Mouse (Mus musculus) bone marrow, adult 2 months (tissue): ENCODE results near the gene Rcbtb2. TPM values are rescaled to one million over a fixed set of nuclear protein-coding genes. Genes with fewer than 3 reads are reported as not detected.
"Not testable (repeated sequence)": the region's sequence is repeated elsewhere in the genome, so short reads cannot be mapped to it uniquely, and the experiment has no call there.

Source experiments
- H3K27ac ChIP-seq: fragments of 200-500 bp; 2 replicates; pipeline ENCODE4 v1.5.1; 2012; ENCODE audit warnings: low read depth, mild to moderate bottlenecking, control low read depth, inconsistent platforms, low read length; ENCODE audit not compliant: control insufficient read depth, poor library complexity, insufficient read depth
- H3K4me1 ChIP-seq: fragments of 200-500 bp; 2 replicates; pipeline ENCODE4 v1.6.1; 2011; ENCODE audit warnings: low read length; ENCODE audit not compliant: control insufficient read depth, insufficient read depth
- H3K4me3 ChIP-seq: fragments of 200-500 bp; replicated peaks from 2 replicates; pipeline ENCODE3; 2011; ENCODE audit warnings: mild to moderate bottlenecking, low read depth, low read length, control low read depth; ENCODE audit not compliant: control insufficient read depth
- CTCF ChIP-seq: fragments of 200-500 bp; IDR thresholded peaks from 2 replicates; pipeline ENCODE4 v1.5.1; 2011; ENCODE audit warnings: low read length, control low read depth; ENCODE audit not compliant: control insufficient read depth, insufficient read depth
- POLR2A ChIP-seq: fragments of 200-500 bp; IDR thresholded peaks from 2 replicates; pipeline ENCODE4 v1.6.1; 2011; ENCODE audit warnings: low read depth, mild to moderate bottlenecking, control low read depth, low read length, borderline replicate concordance; ENCODE audit not compliant: control insufficient read depth
- WGBS: fragments of 180-500 bp; shearing (Covaris S2); methylation state at CpG from one replicate; pipeline ENCODE4 v1.1.7; 2018; 5-methylcytosine and 5-hydroxymethylcytosine counted together
- polyA plus RNA-seq: library from polyadenylated mRNA; stranded (reverse); fragments of >200 nt; gene quantifications from 2 replicates; pipeline ENCODE4 v1.2.4, GENCODE M21; 2011; ENCODE audit warnings: low replicate concordance; ENCODE audit not compliant: missing spikeins, insufficient read depth, insufficient read length

The Rcbtb2 gene
- polyA plus RNA-seq, 1 experiment: 18.3 TPM

DNA sequence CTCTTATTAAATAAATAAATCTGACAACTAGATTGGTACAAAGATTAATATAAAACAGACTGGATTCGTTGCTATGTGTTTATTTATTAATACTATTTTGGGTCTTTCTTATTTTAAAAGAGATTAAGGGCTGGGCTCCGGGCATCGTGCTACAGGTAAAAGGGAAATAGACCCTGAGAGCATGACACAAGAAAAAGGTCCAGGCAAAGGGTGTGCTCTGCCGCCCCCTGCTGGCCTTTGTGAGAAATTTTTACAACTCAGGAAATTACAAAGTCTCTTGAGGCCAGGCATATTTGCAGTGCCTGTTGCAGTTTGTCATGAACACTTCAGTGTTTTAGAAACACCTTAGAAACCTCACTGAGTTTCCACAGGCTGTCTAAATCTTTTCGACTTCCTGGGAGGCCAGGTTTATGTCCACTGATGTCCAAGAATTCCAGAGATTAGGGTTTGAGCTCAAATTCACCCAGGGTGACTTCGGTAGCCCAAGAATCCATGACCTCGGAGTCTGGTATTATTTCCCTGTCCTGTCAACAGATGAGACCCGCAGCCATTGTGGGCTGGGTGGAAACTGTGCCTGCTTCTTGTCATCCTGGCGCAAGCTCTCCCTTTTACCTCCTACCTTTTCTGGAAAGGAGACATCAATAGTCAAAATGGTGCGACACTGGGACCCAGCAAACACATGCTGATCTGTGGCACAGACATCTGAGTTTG lies 24.0 kb upstream of the Rcbtb2 start:
- no peak overlapping the region for H3K4me3 ChIP-seq
- H3K27ac ChIP-seq: no peak overlapping the region
- no peaks in the 10 kb centered on the region; the same call in 1 of the 2 replicates for H3K4me1 ChIP-seq
- 37% methylated on average over 10 of the region's 10 CpGs for WGBS
- no peak for TF ChIP-seq POLR2A
- peak; percentile 85 for TF ChIP-seq CTCF

DNA sequence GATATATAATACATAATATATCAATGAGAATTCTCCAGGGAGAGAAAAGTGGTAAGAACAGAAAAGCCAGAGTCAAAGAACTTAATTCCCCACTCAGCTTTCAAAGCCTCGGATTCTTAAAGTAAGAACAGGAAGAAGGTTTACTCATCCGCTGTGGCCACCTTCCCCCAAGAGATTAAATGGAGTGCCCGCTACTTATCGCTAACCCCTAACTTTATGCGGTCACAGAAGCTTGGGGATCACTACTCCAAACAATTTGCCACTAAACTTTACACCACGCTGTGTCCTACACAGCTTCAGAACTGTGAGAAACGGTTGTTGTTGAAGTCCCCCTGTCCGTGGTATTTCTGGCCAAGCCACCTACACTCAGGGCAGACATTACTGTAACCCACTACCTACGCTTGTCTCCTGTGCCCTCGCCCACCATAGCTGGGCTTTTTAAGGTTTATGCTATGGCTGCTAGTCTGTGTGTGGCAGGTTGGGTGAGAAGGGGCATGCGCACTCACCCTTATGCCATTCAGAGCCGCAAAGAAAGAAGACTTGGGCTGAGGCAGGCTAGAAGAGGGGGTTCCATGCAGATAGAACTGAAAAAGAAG lies 20.5 kb upstream of the Rcbtb2 start:
- H3K27ac ChIP-seq: no peak overlapping the region
- H3K4me1 ChIP-seq: no peaks in the 10 kb centered on the region; the same call in 1 of the 2 replicates
- no peak overlapping the region for H3K4me3 ChIP-seq
- no peak for TF ChIP-seq CTCF
- 78% methylated on average over 12 of the region's 12 CpGs for WGBS

DNA sequence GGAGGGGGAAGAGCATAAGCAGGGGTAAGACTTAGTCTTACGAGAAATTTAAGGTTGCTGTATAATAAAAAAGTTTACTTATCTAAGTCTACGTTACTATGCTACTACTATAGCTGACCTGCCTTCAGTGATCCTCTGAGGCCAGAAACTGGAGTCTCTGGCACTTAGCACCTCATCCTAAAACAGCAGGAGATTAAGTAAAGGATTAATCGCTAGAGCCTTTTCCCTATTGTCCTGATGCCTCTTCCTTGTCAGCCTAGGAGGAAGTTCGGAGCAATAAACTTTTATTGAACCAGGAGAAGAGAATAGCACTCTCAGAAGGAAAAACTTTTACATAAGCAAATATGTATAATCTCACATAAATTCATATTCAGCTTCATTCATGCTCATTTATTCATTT lies 19.9 kb upstream of the Rcbtb2 start:
- not testable (repeated sequence) for H3K27ac ChIP-seq, H3K4me3 ChIP-seq, H3K4me1 ChIP-seq
- 80% methylated on average over 4 of the region's 4 CpGs for WGBS

DNA sequence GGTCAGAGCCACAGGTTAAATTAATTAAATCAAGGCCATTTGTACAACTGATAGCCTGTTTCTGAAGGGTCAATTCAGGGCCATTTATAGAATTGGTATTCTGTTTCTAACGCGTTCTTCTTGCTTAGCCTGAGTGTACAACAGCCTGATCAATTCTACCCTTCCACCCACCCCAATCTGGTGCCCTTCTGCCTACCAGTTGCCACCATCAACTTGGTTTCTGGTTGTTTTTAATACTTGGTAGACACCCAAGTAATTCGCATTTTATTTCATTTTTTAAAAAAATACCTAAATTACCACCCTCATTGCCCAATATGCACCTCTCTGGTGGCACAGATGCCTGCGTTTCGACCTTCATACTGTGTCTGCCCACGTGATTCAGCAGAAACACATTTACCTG lies 17.9 kb upstream of the Rcbtb2 start:
- Histone ChIP-seq H3K4me1 (no peaks in the 10 kb centered on the region; the same call in 1 of the 2 replicates), H3K27ac (no peak overlapping the region), H3K4me3 (no peak overlapping the region)
- WGBS: 34% methylated on average over 6 of the region's 6 CpGs
- no peak for TF ChIP-seq POLR2A

DNA sequence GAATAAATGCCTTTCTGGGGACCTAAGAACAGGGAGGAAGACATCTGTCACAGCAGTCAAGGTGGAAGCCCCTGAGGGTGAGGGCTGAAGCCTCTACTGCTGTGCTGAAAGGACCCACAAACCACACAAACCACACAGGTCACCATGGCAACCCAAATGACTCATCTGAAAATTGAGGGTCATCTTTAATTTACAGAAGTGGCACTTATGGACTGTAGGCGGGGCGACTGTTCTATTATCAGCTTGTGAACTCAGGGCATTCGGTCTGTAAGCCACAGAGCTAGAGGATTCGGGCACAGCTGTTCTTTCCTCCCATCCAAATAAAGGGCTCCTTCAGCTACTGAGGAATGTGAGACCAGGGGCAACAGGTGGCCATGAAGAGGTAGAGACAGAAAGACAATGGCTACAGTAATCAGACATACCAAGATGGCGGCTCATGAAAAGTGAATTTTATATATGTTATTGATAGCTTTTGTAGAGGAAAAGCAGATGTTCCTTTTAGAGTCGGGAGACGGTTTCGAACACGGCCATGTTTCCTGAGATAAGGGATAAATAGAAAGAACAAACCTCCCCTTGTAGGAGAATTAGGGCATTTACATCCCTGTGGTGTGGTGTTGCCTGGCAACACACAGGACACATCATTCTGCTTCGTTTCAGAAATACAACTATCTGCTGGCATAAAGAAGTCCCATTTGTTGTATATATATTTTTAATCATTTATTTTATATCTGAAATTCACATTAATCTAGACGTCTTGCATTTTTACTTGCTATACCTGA lies 17.2 kb upstream of the Rcbtb2 start:
- Histone ChIP-seq H3K4me3 (no peak overlapping the region), H3K27ac (no peak overlapping the region), H3K4me1 (no peaks in the 10 kb centered on the region; the same call in 1 of the 2 replicates)
- no peak for TF ChIP-seq CTCF
- no peak for TF ChIP-seq POLR2A
- 8% methylated on average over 11 of the region's 11 CpGs for WGBS

DNA sequence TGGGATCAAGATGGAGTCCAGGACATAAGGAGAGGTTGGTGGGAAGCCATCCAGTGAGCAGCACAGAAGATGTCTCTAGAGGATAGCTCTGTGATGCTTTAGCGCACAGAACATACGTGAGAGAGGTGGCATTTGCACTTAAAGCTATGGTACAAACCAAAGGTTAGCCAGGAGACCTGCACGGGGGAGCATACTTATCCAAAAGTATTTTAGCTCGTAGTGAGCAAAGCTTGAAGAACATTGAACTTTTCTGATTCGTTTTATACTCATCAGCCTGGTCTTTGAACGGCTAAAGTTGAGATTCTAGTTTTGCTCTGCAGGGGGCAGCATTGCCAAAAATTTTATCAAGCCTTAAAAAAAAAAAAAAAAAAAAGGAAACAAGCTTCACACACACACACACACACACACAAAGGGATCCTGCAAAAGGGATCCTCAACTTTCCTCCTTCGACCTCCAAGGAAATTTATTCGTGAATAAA lies 16.6 kb upstream of the Rcbtb2 start:
- 15% methylated on average over 8 of the region's 8 CpGs for WGBS
- no peak for TF ChIP-seq CTCF
- TF ChIP-seq POLR2A: no peak
- Histone ChIP-seq H3K4me3 (no peak overlapping the region), H3K27ac (no peak overlapping the region), H3K4me1 (no peaks in the 10 kb centered on the region; the same call in 1 of the 2 replicates)

DNA sequence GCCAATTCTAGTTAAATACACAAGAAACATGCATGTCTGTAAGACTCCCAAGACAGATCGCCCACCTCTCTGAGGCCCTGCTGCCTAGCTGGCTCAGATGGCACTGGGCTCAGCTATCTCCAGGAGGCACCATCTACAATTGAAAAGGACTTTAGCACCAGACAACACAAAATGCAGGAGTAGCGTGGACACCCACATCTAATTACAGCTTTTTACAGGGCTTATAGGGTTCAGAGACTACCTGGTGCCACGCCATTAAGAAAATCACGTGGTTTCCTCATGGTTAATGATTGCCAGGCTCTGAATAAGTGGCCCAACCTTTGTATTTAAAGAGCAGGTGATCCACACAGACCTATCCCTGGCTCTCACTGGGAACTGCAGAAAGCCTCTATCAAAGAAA lies 15.9 kb upstream of the Rcbtb2 start:
- WGBS: 53% methylated on average over 4 of the region's 4 CpGs
- no peak overlapping the region for H3K27ac ChIP-seq
- H3K4me3 ChIP-seq: no peak overlapping the region
- TF ChIP-seq POLR2A (no peak), CTCF (no peak)
- H3K4me1 ChIP-seq: no peaks in the 10 kb centered on the region; the same call in 1 of the 2 replicates

DNA sequence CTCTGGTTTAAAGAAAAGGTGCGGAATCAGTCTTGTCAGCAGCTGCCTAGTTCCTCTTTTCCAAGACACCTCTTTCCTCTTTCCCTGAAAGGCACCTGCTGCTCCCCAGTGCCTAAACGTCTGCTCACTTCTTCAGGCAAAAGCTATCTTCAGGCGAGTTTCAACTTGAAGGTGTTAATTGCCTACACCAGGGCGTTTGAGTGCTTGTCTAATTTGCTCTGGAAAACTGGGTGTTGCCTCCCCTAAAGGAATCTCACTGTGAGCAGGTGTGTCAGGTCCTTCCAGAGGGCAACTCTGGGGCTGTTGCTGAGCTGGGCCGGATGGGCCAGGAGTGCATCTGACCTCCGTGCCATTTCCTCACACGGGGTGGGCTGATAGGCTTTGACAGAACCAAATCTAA lies 15.5 kb upstream of the Rcbtb2 start:
- no peak overlapping the region for H3K4me3 ChIP-seq
- 49% methylated on average over 7 of the region's 7 CpGs for WGBS

More for the DNA sequence above, 15.5 kb upstream of the Rcbtb2 start:
- no peak for TF ChIP-seq POLR2A
- Histone ChIP-seq H3K4me1 (no peaks in the 10 kb centered on the region; the same call in 1 of the 2 replicates), H3K27ac (no peak overlapping the region)
